Mouse (Mus musculus) lung, postnatal 14 days (tissue): ENCODE data around the gene 2810021J22Rik.
"Not testable (repeated sequence)": the region's sequence is repeated elsewhere in the genome, so short reads cannot be mapped to it uniquely, and the experiment has no call there.

Experiments used
- DNase-seq: peaks from one replicate; pipeline ENCODE4 v3.0.0; 2021

Gene 2810021J22Rik

DNA sequence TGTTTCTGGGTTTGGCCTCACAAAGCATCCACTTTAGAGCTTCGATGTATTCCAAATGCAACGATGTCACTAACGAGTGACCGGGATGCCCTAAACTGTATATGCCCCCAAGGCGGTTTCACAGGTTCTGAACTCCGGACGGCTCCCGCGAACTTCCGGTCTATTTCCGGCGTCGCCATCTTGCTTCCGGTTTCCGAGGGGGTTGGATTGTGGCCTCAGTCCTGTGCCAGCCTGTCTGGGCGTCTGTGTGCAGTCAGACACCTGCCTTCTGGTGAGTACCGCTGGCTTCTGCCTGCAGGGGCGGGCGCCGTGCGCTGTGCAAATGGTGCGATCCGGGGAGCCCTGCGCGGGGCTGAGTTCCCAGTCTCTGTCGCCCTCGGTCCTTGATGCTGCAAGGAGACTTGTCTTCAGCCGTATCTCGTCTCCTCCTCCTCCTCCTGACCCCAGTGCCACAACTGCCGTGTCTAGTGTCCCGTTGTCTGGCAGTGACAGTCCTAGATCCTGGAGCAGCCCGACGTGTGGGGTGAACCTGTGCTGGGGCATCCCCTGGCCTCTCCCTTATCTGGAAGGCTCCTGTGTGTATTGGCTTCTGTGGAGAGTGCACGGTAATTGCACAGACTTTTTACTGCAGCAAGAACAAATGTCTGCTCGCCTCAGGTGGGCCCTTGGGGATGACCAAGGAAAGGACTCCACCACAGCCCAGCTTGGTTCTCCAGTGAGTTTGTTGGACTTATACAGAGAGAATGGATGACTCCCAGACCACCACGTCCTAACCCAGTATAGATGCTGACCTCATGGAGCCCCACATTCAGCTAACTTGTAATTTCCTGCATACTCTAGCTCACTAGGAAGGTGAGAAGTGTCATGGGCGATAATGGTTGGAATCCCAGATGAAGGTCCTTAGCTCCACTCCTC, at the start of gene 2810021J22Rik:
TSS of gene 2810021J22Rik (plus strand) at position 178 of the 915 bp plus-strand sequence.
- DNase-seq, result peak; percentile 76

DNA sequence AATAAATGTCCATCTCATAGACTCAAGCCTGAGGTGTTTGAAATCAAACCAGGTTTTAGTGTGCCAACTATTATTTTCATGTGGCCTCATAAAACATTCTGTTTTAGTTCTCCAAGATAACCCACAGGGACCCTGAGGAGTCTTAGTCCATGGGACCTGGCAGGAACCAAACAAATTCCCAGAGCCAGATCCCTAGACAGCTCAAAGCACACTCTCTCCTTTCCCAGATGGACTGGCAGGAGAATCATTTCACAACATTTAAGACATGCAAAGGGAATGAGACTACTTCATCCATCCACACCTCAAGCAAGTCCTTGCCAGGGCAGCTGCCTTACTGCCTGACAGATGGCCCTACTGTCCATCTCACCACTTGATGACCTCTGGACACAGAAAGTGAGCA, 38.1 kb upstream of the 2810021J22Rik start, which contains the start of gene Olfr312:
TSS of gene Olfr312 (plus strand) at position 301 of the 400 bp plus-strand sequence.
- DNase-seq, result not testable (repeated sequence)

- DNase-seq, result no peak
These were observed 37.3 kb upstream of the 2810021J22Rik start for GRCm38 (mm10) chr11:58829764-58830163.

GRCm38 (mm10) chr11:58832541-58832940, 34.5 kb upstream of the 2810021J22Rik start:
- not testable (repeated sequence) for DNase-seq

DNA sequence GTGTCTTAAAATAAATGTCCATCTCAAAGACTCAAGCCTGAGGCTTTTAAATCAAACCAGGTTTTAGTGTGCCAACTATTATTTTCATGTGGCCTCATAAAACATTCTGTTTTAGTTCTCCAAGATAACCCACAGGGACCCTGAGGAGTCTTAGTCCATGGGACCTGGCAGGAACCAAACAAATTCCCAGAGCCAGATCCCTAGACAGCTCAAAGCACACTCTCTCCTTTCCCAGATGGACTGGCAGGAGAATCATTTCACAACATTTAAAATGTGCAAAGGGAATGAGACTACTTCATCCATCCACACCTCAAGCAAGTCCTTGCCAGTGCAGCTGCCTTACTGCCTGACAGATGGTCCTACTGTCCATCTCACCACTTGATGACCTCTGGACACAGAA, 28.1 kb upstream of the 2810021J22Rik start, which contains the start of gene Olfr311:
TSS of gene Olfr311 (plus strand) at position 301 of the 400 bp plus-strand sequence.
- DNase-seq, result not testable (repeated sequence)

GRCm38 (mm10) chr11:58846919-58847461, 20.0 kb upstream of the 2810021J22Rik start, which contains the start of gene Gm12258:
Gene Gm12258, plus strand, starts transcription at chr11:58847158.
- DNase-seq, result peak; percentile 86

- no peak for DNase-seq
These were observed 19.4 kb upstream of the 2810021J22Rik start for GRCm38 (mm10) chr11:58847636-58848035.

DNA sequence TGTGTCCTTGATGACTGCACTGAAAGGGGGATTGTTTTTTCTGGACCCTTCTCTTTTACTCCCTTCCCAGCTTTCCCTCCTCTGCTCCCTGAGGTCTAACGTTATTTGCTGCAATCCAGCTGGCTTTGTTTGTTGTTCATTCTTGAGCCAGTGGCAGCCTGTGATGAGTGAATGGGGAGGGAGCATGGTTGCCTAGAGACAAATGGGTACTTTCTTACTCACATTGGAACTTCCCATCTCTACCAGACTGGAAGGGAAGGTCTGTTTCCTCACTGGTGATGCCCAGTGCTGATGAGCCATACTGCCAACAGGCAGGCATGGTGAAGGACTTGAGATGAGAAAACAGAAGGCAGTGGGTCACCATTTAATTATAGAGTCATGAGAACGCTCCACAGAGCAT, 17.3 kb upstream of the 2810021J22Rik start:
- DNase-seq, result no peak

DNA sequence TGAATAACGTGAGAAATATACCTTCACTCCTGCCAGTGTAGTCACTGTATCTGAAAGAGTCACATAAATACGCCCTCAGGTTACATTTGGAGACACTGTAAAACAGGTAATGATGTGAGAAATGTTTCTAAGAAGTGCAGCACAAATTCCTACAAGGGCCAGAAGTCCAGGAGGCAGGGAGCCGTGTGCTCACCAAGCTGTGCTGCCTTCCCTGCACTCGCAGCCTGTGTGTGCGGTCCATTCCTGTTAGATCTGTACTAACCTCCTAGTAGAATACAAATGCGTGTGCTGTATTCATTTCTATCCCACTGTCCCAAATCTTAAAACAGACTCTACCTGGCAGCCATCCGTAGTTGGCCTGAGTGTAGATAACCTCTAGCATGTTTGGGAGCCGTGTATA, 6.3 kb upstream of the 2810021J22Rik start:
- DNase-seq, result no peak

DNA sequence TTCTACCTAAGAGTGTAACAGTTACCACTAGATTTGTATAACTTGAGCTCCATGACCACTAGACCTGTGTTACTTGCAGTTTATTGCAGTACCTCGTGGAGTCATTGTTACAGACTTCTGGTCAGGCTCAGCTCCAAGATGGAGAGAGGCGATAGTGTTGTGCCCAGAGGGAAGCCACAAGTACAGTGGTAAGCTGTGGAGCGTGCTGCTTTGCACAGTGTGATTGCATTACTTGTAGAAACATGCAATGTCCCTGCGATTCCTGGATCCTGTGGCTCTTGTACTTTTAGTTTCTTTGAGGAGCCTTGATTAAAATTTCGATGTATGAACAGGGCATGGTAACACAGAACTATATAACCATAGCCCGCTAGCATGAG, 926 bp downstream of the 2810021J22Rik start:
- no peak for DNase-seq

DNA sequence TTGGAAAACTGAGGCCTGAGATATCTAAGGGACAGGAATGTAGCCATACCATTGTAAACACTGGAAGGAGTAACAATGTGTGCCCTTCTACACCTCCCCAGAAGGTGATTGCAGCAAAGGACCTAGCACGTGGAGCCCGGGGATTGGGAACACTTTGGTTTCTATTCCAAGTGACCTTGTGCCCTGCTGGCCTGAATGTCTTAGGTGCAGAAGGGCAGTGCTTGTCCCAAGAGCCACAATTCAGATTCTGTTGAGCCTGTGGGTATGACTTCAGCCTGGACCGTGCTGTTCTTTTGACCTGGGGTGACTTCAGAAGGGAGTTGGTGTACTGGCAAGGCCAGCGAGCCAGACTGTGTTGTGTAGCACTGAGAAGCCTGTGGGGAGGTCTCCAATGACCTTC, 3.9 kb downstream of the 2810021J22Rik start:
- DNase-seq, result no peak

- DNase-seq, result no peak
These were observed 16.7 kb downstream of the 2810021J22Rik start for GRCm38 (mm10) chr11:58883756-58884155.

- no peak for DNase-seq
These were observed 23.5 kb downstream of the 2810021J22Rik start for GRCm38 (mm10) chr11:58890511-58890910.

DNA sequence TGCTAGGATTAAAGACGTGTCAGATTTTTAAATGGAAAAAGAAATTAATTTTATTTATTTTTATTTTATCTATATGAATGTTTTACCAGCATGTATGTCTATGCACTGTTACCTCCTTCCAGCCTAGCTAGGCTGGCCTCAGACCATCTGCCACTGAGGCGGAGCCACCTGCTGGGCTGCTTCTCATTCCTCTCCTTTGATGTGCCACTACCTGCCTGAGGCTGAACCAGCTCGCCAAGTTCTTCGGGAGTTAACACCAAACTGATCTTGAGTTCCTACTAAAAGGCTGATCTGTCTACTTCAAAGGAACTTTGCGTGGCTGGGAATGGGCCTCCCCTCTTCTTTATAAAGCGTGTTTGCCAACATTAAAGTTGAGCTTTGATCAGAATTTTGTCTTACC, 27.4 kb downstream of the 2810021J22Rik start:
- DNase-seq, result no peak

DNA sequence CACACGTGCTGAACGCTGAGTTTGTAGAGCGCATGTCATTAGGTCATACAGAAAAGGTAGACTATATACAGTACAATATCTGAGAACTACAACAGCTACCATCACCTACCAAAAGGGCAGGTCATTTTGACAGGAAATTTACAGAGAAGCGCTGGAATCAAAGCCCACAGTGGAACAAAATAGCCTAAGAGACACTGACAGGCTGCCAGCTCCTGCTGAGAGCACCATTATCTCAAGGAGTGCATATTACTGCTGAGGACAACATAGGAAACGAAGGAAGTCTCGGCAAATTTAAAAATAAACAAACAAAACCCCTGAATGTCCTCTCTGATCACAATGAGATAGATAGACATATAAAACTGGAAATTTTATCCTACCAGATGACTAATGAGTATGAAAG, 30.5 kb downstream of the 2810021J22Rik start:
- DNase-seq, result peak; percentile 16

DNA sequence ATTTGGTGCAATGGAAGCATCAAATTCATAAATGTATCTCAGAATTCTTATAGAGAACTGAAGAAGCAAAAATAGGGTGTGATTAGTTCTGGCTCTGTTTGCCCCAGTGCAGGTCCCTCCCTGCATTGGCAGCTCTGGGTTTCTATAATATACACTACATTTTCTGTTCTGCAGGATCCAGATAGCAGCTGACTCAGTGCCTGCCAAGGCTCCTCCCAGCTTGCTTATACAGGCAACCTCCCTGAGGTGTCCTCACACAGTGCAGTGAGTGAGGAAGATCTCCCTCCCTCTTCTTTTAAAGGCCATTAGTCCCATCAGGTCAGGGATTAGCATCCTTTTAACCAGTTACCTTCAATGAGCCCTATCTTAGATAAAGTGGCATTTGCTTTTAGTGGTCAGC, 34.1 kb downstream of the 2810021J22Rik start:
- no peak for DNase-seq

DNA sequence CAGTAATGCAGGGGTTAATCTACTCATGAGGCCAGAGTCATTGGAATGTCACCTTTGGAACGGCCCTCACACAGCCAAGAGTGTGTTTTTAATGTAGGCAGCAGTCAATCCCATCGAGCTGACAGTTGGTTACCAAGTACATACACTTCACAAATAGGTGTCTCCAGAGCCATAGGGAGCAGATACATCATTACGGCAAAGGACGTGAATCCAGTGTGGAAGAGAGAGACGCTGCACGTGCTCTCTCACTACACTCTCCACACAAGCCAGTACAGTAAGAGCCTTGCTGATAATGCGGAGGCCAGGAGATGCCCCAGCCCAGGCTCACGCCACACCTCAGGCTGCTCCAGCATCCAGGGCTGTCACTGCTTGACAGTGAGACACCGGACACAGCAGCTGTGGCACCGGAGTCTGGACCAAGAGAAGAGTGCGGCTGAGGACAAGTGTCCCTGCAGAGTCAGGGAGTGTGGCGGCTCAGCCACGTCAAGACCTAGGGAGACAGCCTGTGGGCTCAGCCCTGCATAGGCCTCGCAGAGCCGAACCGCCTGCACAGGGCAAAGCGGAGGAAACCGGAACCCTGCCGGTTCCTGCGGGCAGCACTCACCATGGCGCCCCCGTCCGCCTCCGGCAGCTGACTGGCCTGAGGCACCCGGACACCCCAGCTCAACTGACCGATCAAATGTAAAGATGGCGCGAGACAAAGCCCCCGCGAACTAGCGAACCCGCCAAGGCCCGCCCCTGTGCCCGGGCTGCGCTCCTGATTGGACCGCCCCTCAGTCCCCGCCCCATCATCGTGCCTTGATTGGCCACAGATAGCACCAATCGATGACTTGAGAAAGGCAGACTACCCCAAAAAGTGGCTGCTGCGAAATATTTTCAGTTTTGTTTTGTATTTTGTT, 36.7 kb downstream of the 2810021J22Rik start, which contains the start of gene Zfp39:
TSS of gene Zfp39 (minus strand) at position 715 of the 899 bp plus-strand sequence.
- DNase-seq, result peak; percentile 98

DNA sequence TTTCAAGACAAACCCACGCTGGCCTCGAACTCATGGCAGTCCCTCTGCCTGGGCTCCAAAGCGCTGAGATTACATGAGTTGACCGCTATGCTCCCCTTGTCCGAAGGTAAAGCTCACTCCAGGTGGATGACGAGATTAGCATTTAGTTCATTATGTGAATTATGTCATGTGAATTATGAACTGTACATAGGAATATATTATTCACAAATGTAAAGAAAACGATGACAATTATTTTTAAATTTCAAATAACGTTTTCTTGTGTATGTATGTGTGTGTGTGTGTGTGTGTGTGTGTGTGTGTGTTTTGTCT, 37.3 kb downstream of the 2810021J22Rik start:
- DNase-seq, result no peak

- DNase-seq, result peak; percentile 14
These were observed 37.8 kb downstream of the 2810021J22Rik start for GRCm38 (mm10) chr11:58904838-58905237.

- no peak for DNase-seq
These were observed 46.8 kb downstream of the 2810021J22Rik start for GRCm38 (mm10) chr11:58913776-58914175.

- DNase-seq, result peak; percentile 34
These were observed 47.5 kb downstream of the 2810021J22Rik start for GRCm38 (mm10) chr11:58914461-58915028.
